Mouse (Mus musculus): ENCODE data around the gene Slc38a8.
A peak's percentile ranks its signal among the peaks of the same experiment; 100 is the strongest.

The Slc38a8 gene

GRCm38 (mm10) chr8:119436933-119437332 is 64.6 kb downstream of the Slc38a8 start:
- DNase-seq, result peak; percentile 90

GRCm38 (mm10) chr8:119436331-119436730 is 65.2 kb downstream of the Slc38a8 start:
- DNase-seq, result peak; percentile 2

GRCm38 (mm10) chr8:119435527-119435926 is 66.0 kb downstream of the Slc38a8 start:
- no peak for DNase-seq

GRCm38 (mm10) chr8:119434569-119434968 is 66.9 kb downstream of the Slc38a8 start:
- DNase-seq, result no peak

GRCm38 (mm10) chr8:119433582-119434174 is 67.8 kb downstream of the Slc38a8 start, which contains the start of gene Osgin1:
Osgin1 (plus strand) TSS chr8:119434124.
- DNase-seq, result peak; percentile 55

GRCm38 (mm10) chr8:119432372-119432771 is 69.1 kb downstream of the Slc38a8 start:
- no peak for DNase-seq

- DNase-seq, result no peak
Measured at GRCm38 (mm10) chr8:119430690-119431089, 70.8 kb downstream of the Slc38a8 start.

- no peak for DNase-seq
Measured at GRCm38 (mm10) chr8:119430250-119430649, 71.2 kb downstream of the Slc38a8 start.
